Mouse (Mus musculus): ENCODE results near the gene Olfr492.

DNA sequence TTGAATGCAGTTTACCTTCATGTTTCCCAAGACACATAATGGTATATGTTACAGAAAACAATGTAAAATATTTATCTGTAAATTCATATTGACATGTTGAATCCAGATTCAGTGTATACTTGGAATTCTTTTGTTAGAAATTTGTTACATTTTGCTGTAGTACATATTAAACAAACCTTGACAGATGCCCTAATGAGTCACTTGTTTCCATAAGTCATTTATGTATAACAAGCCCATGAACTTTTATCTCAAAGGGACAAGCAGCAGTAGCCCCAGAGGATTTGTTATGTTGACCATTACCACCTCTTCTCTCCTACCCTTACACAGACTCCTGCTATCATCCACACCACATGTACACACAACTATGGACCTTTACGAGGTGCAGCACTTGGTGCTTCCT, 10.3 kb downstream of the Olfr492 start, which contains the start of gene Olfr491:
- TF ChIP-seq CTCF (IDR thresholded peaks at IDR 0.05; ENCODE audit: low read depth) = no peak
- TF ChIP-seq EP300 (IDR thresholded peaks at IDR 0.05; ENCODE audit: low read depth) = no peak

Data from heart, postnatal 0 days (tissue).